Mouse (Mus musculus): ENCODE measurements around the gene Thsd4.
A peak's percentile ranks its signal among the peaks of the same experiment; 100 is the strongest.

Thsd4 gene

GRCm38 (mm10) chr9:60147401-60147800 is 374.4 kb downstream of the Thsd4 start:
- DNase-seq (ENCODE audit: low spot score), result no peak

- DNase-seq (ENCODE audit: low spot score), result peak; percentile 65
These were observed 378.0 kb downstream of the Thsd4 start for GRCm38 (mm10) chr9:60143816-60144215.

GRCm38 (mm10) chr9:60141081-60141514 is 380.7 kb downstream of the Thsd4 start:
- no peak for DNase-seq (ENCODE audit: low spot score)

GRCm38 (mm10) chr9:60140411-60140810 is 381.4 kb downstream of the Thsd4 start:
- no peak for DNase-seq (ENCODE audit: low spot score)

GRCm38 (mm10) chr9:60139446-60139845 is 382.4 kb downstream of the Thsd4 start:
- DNase-seq (ENCODE audit: low spot score), result no peak

GRCm38 (mm10) chr9:60129235-60129991 is 392.4 kb downstream of the Thsd4 start:
- no peak for DNase-seq (ENCODE audit: low spot score)

- no peak for DNase-seq (ENCODE audit: low spot score)
These were observed 394.9 kb downstream of the Thsd4 start for GRCm38 (mm10) chr9:60126961-60127360.

GRCm38 (mm10) chr9:60124102-60124501 is 397.7 kb downstream of the Thsd4 start:
- DNase-seq (ENCODE audit: low spot score), result no peak

GRCm38 (mm10) chr9:60123066-60123465 is 398.8 kb downstream of the Thsd4 start:
- DNase-seq (ENCODE audit: low spot score), result no peak

- peak; percentile 16 for DNase-seq (ENCODE audit: low spot score)
These were observed 402.0 kb downstream of the Thsd4 start for GRCm38 (mm10) chr9:60119846-60120245.

GRCm38 (mm10) chr9:60117831-60118230 is 404.0 kb downstream of the Thsd4 start:
- DNase-seq (ENCODE audit: low spot score), result no peak

- DNase-seq (ENCODE audit: low spot score), result no peak
These were observed 406.1 kb downstream of the Thsd4 start for GRCm38 (mm10) chr9:60115711-60116247.

GRCm38 (mm10) chr9:60115306-60115705 is 406.5 kb downstream of the Thsd4 start:
- no peak for DNase-seq (ENCODE audit: low spot score)

GRCm38 (mm10) chr9:60110200-60110599 is 411.6 kb downstream of the Thsd4 start:
- no peak for DNase-seq (ENCODE audit: low spot score)

- DNase-seq (ENCODE audit: low spot score), result no peak
These were observed 415.2 kb downstream of the Thsd4 start for GRCm38 (mm10) chr9:60106683-60107082.

GRCm38 (mm10) chr9:60106106-60106505 is 415.7 kb downstream of the Thsd4 start:
- no peak for DNase-seq (ENCODE audit: low spot score)

- no peak for DNase-seq (ENCODE audit: low spot score)
These were observed 427.6 kb downstream of the Thsd4 start for GRCm38 (mm10) chr9:60094211-60094610.

- no peak for DNase-seq (ENCODE audit: low spot score)
These were observed 429.4 kb downstream of the Thsd4 start for GRCm38 (mm10) chr9:60092428-60092827.

GRCm38 (mm10) chr9:60089441-60089840 is 432.4 kb downstream of the Thsd4 start:
- DNase-seq (ENCODE audit: low spot score), result no peak

- no peak for DNase-seq (ENCODE audit: low spot score)
These were observed 433.7 kb downstream of the Thsd4 start for GRCm38 (mm10) chr9:60088101-60088500.

GRCm38 (mm10) chr9:60082107-60082581 is 439.7 kb downstream of the Thsd4 start:
- no peak for DNase-seq (ENCODE audit: low spot score)

GRCm38 (mm10) chr9:60077761-60078160 is 444.1 kb downstream of the Thsd4 start:
- no peak for DNase-seq (ENCODE audit: low spot score)

- DNase-seq (ENCODE audit: low spot score), result no peak
These were observed 445.4 kb downstream of the Thsd4 start for GRCm38 (mm10) chr9:60076396-60076795.
